Mouse (Mus musculus): ENCODE data around the gene Lrp8.
A peak's percentile ranks its signal among the peaks of the same experiment; 100 is the strongest.

The Lrp8 gene

DNA sequence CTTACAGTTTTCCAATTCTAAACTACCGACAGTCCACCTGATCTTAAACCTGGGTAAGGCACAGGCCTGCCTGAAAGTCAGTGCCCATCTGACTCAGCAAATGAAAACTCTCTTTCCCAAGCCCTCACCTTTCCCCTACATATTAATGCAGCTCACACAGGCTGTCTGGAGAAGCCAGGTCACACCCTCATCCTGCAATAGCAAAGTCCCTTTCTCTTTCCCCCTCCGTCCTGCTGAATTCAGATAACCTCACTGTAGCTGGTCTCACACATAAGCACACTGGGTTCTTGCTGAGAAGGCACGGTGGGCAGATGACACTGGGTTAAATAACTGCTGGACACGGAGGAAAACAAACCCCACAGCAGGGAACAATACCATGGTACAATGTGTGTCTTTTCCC is 119.9 kb downstream of the Lrp8 start:
- no peak for DNase-seq (ENCODE audit: low read depth, low spot score)

- DNase-seq (ENCODE audit: low read depth, low spot score) = peak; percentile 95
Measured at GRCm38 (mm10) chr4:107923145-107923802, 121.2 kb downstream of the Lrp8 start, which contains the start of gene Cpt2. Gene Cpt2, minus strand, starts transcription at chr4:107923610.

- no peak for DNase-seq (ENCODE audit: low read depth, low spot score)
Measured at GRCm38 (mm10) chr4:107923803-107924194, 121.7 kb downstream of the Lrp8 start.
